Mouse (Mus musculus) brown adipose tissue, adult 24 weeks (tissue): ENCODE results near the gene Nup210l. TPM values are rescaled to one million over a fixed set of nuclear protein-coding genes. Genes with fewer than 3 reads are reported as not detected.

Experiments
- H3K27ac ChIP-seq: fragments of 200-500 bp; replicated peaks from 2 replicates; pipeline ENCODE4 v1.5.1; 2012; ENCODE audit warnings: low read depth, mild to moderate bottlenecking, low read length
- H3K4me1 ChIP-seq: fragments of 200-500 bp; 2 replicates; pipeline ENCODE4 v1.6.1; 2012; ENCODE audit warnings: low read length, mixed read lengths; ENCODE audit not compliant: control insufficient read depth, insufficient read depth, insufficient read length
- H3K4me3 ChIP-seq: fragments of 200-500 bp; 2 replicates; pipeline ENCODE4 v1.5.1; 2012; ENCODE audit warnings: low read depth, mild to moderate bottlenecking, low read length, moderate library complexity; ENCODE audit not compliant: insufficient read depth
- polyA plus RNA-seq: library from polyadenylated mRNA; stranded (reverse); fragments of >200 nt; gene quantifications from 2 replicates; pipeline ENCODE4 v1.2.4, GENCODE M21; 2012; ENCODE audit not compliant: missing spikeins, insufficient read depth, insufficient read length

The Nup210l gene
- polyA plus RNA-seq, 1 experiment, result 0.20 TPM

GRCm38 (mm10) chr3:90213956-90214684 is 110.2 kb downstream of the Nup210l start:
- peaks cover 4% of the 10 kb centered on the region; the same call in 1 of the 2 replicates for H3K4me1 ChIP-seq
- peak overlapping the region; percentile 66 for H3K4me3 ChIP-seq
- H3K27ac ChIP-seq, result peak overlapping the region; percentile 55

GRCm38 (mm10) chr3:90215825-90216380 is 112.0 kb downstream of the Nup210l start:
- H3K4me3 ChIP-seq, result no peak overlapping the region
- peaks cover 4% of the 10 kb centered on the region; the same call in 1 of the 2 replicates for H3K4me1 ChIP-seq
- no peak overlapping the region for H3K27ac ChIP-seq

- Histone ChIP-seq H3K4me3 (peak overlapping the region; percentile 73), H3K4me1 (peaks cover 4% of the 10 kb centered on the region; the same call in 1 of the 2 replicates), H3K27ac (peak overlapping the region; percentile 78)
These were observed 116.2 kb downstream of the Nup210l start for GRCm38 (mm10) chr3:90220088-90220487.

- H3K27ac ChIP-seq, result peak overlapping the region; percentile 78
- peak overlapping the region; percentile 73 for H3K4me3 ChIP-seq
- H3K4me1 ChIP-seq, result peaks cover 4% of the 10 kb centered on the region; the same call in 1 of the 2 replicates
These were observed 116.6 kb downstream of the Nup210l start for GRCm38 (mm10) chr3:90220531-90220951.

GRCm38 (mm10) chr3:90221123-90221522 is 117.2 kb downstream of the Nup210l start:
- Histone ChIP-seq H3K27ac (0 out of 2 replicates have a peak overlapping the region, but pooled peaks have one; percentile 17), H3K4me1 (peaks cover 4% of the 10 kb centered on the region; the same call in 1 of the 2 replicates), H3K4me3 (peak overlapping the region; percentile 73)

GRCm38 (mm10) chr3:90222455-90222854 is 118.5 kb downstream of the Nup210l start:
- Histone ChIP-seq H3K27ac (no peak overlapping the region), H3K4me3 (no peak overlapping the region), H3K4me1 (peaks cover 4% of the 10 kb centered on the region; the same call in 1 of the 2 replicates)

GRCm38 (mm10) chr3:90222941-90223340 is 119.0 kb downstream of the Nup210l start:
- peaks cover 4% of the 10 kb centered on the region; the same call in 1 of the 2 replicates for H3K4me1 ChIP-seq
- no peak overlapping the region for H3K27ac ChIP-seq
- H3K4me3 ChIP-seq, result no peak overlapping the region

GRCm38 (mm10) chr3:90224331-90224730 is 120.4 kb downstream of the Nup210l start:
- Histone ChIP-seq H3K27ac (no peak overlapping the region), H3K4me1 (peaks cover 4% of the 10 kb centered on the region; the same call in 1 of the 2 replicates), H3K4me3 (no peak overlapping the region)

GRCm38 (mm10) chr3:90231075-90231474 is 127.1 kb downstream of the Nup210l start:
- H3K4me1 ChIP-seq, result peaks cover 4% of the 10 kb centered on the region; the same call in 1 of the 2 replicates
- no peak overlapping the region; the same call in 1 of the 2 replicates for H3K27ac ChIP-seq
- H3K4me3 ChIP-seq, result peak overlapping the region; percentile 87

- Histone ChIP-seq H3K4me1 (peaks cover 4% of the 10 kb centered on the region; the same call in 1 of the 2 replicates), H3K4me3 (peak within 1 kb of the TSS; percentile 87), H3K27ac (peak within 1 kb of the TSS; percentile 66)
These were observed 127.8 kb downstream of the Nup210l start, which contains the start of gene Jtb for GRCm38 (mm10) chr3:90231507-90232333. TSS of gene Jtb (plus strand) at chr3:90231597.

- Histone ChIP-seq H3K27ac (no peak overlapping the region), H3K4me3 (no peak overlapping the region)
These were observed 137.3 kb downstream of the Nup210l start for GRCm38 (mm10) chr3:90241251-90241650.

GRCm38 (mm10) chr3:90241669-90242358 is 137.9 kb downstream of the Nup210l start:
- peaks cover 4% of the 10 kb centered on the region; the same call in 1 of the 2 replicates for H3K4me1 ChIP-seq
- H3K4me3 ChIP-seq, result no peak overlapping the region
- no peak overlapping the region for H3K27ac ChIP-seq

More at GRCm38 (mm10) chr3:90241251-90241650, 137.3 kb downstream of the Nup210l start:
- peaks cover 4% of the 10 kb centered on the region; the same call in 1 of the 2 replicates for H3K4me1 ChIP-seq

- H3K27ac ChIP-seq, result no peak within 1 kb of the TSS
- H3K4me3 ChIP-seq, result peak within 1 kb of the TSS; percentile 43
- peaks cover 4% of the 10 kb centered on the region; the same call in 1 of the 2 replicates for H3K4me1 ChIP-seq
These were observed 139.2 kb downstream of the Nup210l start, which contains the start of gene Creb3l4 for GRCm38 (mm10) chr3:90242984-90243775. TSS of gene Creb3l4 (minus strand) at chr3:90243512.
